Mouse (Mus musculus) liver, postnatal 0 days (tissue): ENCODE data around the gene Ptpn14. TPM values are rescaled to one million over a fixed set of nuclear protein-coding genes. Genes with fewer than 3 reads are reported as not detected.

Source experiments
- ATAC-seq: fragments of 200-750 bp; cut with Nextera tagmentation; 2 replicates; pipeline ENCODE4 v1.8.0; 2017; ENCODE audit warnings: mild to moderate bottlenecking, moderate library complexity
- DNase-seq: peaks from one replicate; pipeline ENCODE4 v3.0.0-alpha.2; 2016
- H3K27ac ChIP-seq: fragments of 300-500 bp; sonication (generic); 2 replicates; pipeline ENCODE4 v1.5.1; 2014; ENCODE audit warnings: antibody characterized with exemption, moderate library complexity, mild to moderate bottlenecking, low read depth
- H3K27me3 ChIP-seq: fragments of 300-500 bp; sonication (generic); 2 replicates; pipeline ENCODE4 v1.6.1; 2014; ENCODE audit warnings: low read length, control low read depth, mixed read lengths; ENCODE audit not compliant: insufficient read depth
- H3K36me3 ChIP-seq: fragments of 300-500 bp; sonication (generic); replicated peaks from 2 replicates; pipeline ENCODE4 v1.6.1; 2014; ENCODE audit warnings: mild to moderate bottlenecking, control low read depth, low read length, moderate library complexity, mixed read lengths; ENCODE audit not compliant: insufficient read depth
- H3K4me1 ChIP-seq: fragments of 300-500 bp; sonication (generic); 2 replicates; pipeline ENCODE4 v1.6.1; 2014; ENCODE audit warnings: antibody characterized with exemption, mild to moderate bottlenecking, control low read depth; ENCODE audit not compliant: insufficient read depth
- H3K4me2 ChIP-seq: fragments of 300-500 bp; sonication (generic); 2 replicates; pipeline ENCODE4 v1.6.1; 2014; ENCODE audit warnings: low read depth, mild to moderate bottlenecking, low read length, moderate library complexity, mixed read lengths
- H3K4me3 ChIP-seq: fragments of 300-500 bp; sonication (generic); 2 replicates; pipeline ENCODE4 v1.5.1; 2014; ENCODE audit warnings: low read depth, low read length
- H3K9ac ChIP-seq: fragments of 300-500 bp; sonication (generic); replicated peaks from 2 replicates; pipeline ENCODE4 v1.6.1; 2014; ENCODE audit warnings: mild to moderate bottlenecking, moderate library complexity
- H3K9me3 ChIP-seq: fragments of 300-500 bp; sonication (generic); 2 replicates; pipeline ENCODE4 v1.6.1; 2016; ENCODE audit warnings: mild to moderate bottlenecking, control low read depth, low read length, mixed read lengths
- CTCF ChIP-seq: sonication (generic); IDR thresholded peaks from 2 replicates; pipeline ENCODE4 v1.5.1; 2016; ENCODE audit warnings: antibody characterized with exemption, low read depth
- EP300 ChIP-seq: IDR thresholded peaks from 2 replicates; pipeline ENCODE4 v1.6.1; 2016; ENCODE audit warnings: antibody characterized with exemption, low read depth, mild to moderate bottlenecking
- WGBS: fragments of 180-500 bp; shearing (Covaris S2); extraction: QIAGEN DNeasy Blood & Tissue Kit; methylation state at CpG from one replicate; pipeline ENCODE4 v1.1.7; 2014; ENCODE audit not compliant: insufficient replicate concordance; 5-methylcytosine and 5-hydroxymethylcytosine counted together
- polyA plus RNA-seq: library from polyadenylated mRNA; unstranded; fragments of >200 nt; fragmentation: Nextera tagmentation; extraction: Ambion mirVana; gene quantifications from 2 replicates; pipeline ENCODE4 v1.2.1, GENCODE M21; 2015

The Ptpn14 gene
- polyA plus RNA-seq, 1 experiment from 2014 or later: 0.33 TPM

- DNase-seq (peak; percentile 75), ATAC-seq (0 out of 2 replicates have a peak, but pooled peaks have one; percentile 44)
- Histone ChIP-seq H3K27ac (no peak overlapping the region), H3K4me1 (0 out of 2 replicates have a peak, but pooled peaks cover 3% of the 10 kb centered on the region), H3K4me3 (no peak overlapping the region), H3K4me2 (no peak overlapping the region), H3K36me3 (no peaks in the 10 kb centered on the region), H3K9me3 (no peaks in the 10 kb centered on the region), H3K9ac (no peak overlapping the region), H3K27me3 (no peaks in the 10 kb centered on the region)
- TF ChIP-seq CTCF (peak; percentile 88), EP300 (no peak)
- WGBS: under 1% methylated on average over 6 of the region's 6 CpGs
Observed at GRCm38 (mm10) chr1:189700990-189701389, 27.1 kb upstream of the Ptpn14 start.

GRCm38 (mm10) chr1:189703156-189703555 lies 24.9 kb upstream of the Ptpn14 start:
- ATAC-seq: no peak
- no peak for DNase-seq
- H3K4me3 ChIP-seq: no peak overlapping the region
- no peak overlapping the region for H3K9ac ChIP-seq
- H3K4me2 ChIP-seq: no peak overlapping the region
- no peaks in the 10 kb centered on the region for H3K9me3 ChIP-seq
- H3K36me3 ChIP-seq: no peaks in the 10 kb centered on the region
- TF ChIP-seq EP300: no peak
- TF ChIP-seq CTCF: peak; percentile 45
- 52% methylated on average over 7 of the region's 7 CpGs for WGBS
- 0 out of 2 replicates have a peak, but pooled peaks cover 4% of the 10 kb centered on the region for H3K4me1 ChIP-seq
- no peaks in the 10 kb centered on the region for H3K27me3 ChIP-seq
- no peak overlapping the region for H3K27ac ChIP-seq

- DNase-seq (no peak), ATAC-seq (no peak)
- TF ChIP-seq CTCF: no peak
- no peak for TF ChIP-seq EP300
- no peaks in the 10 kb centered on the region for H3K36me3 ChIP-seq
- 65% methylated on average over 7 of the region's 7 CpGs for WGBS
- H3K4me2 ChIP-seq: no peak overlapping the region
- no peak overlapping the region for H3K4me3 ChIP-seq
- H3K9me3 ChIP-seq: no peaks in the 10 kb centered on the region
- no peak overlapping the region for H3K9ac ChIP-seq
- H3K4me1 ChIP-seq: 0 out of 2 replicates have a peak, but pooled peaks cover 4% of the 10 kb centered on the region
- no peak overlapping the region for H3K27ac ChIP-seq
- no peaks in the 10 kb centered on the region for H3K27me3 ChIP-seq
Observed at GRCm38 (mm10) chr1:189703591-189703990, 24.5 kb upstream of the Ptpn14 start.

- Histone ChIP-seq H3K4me2 (no peak overlapping the region), H3K9ac (no peak overlapping the region), H3K4me3 (no peak overlapping the region), H3K36me3 (no peaks in the 10 kb centered on the region), H3K27ac (no peak overlapping the region), H3K4me1 (0 out of 2 replicates have a peak, but pooled peaks cover 4% of the 10 kb centered on the region), H3K27me3 (0 out of 2 replicates have a peak, but pooled peaks cover 2% of the 10 kb centered on the region), H3K9me3 (no peaks in the 10 kb centered on the region)
- no peak for ATAC-seq
- WGBS: 62% methylated on average over 12 of the region's 12 CpGs
- TF ChIP-seq EP300: no peak
- TF ChIP-seq CTCF: no peak
- no peak for DNase-seq
Observed at GRCm38 (mm10) chr1:189706040-189706645, 21.9 kb upstream of the Ptpn14 start.

- no peak overlapping the region for H3K4me3 ChIP-seq
- no peak overlapping the region for H3K9ac ChIP-seq
- H3K27me3 ChIP-seq: 0 out of 2 replicates have a peak, but pooled peaks cover 2% of the 10 kb centered on the region
- ATAC-seq (no peak), DNase-seq (no peak)
- no peaks in the 10 kb centered on the region for H3K9me3 ChIP-seq
- no peak overlapping the region for H3K4me2 ChIP-seq
- H3K27ac ChIP-seq: no peak overlapping the region
- H3K36me3 ChIP-seq: no peaks in the 10 kb centered on the region
- 0 out of 2 replicates have a peak, but pooled peaks cover 4% of the 10 kb centered on the region for H3K4me1 ChIP-seq
- TF ChIP-seq EP300: no peak
- no peak for TF ChIP-seq CTCF
Observed at GRCm38 (mm10) chr1:189707014-189707413, 21.1 kb upstream of the Ptpn14 start.

GRCm38 (mm10) chr1:189707419-189707818 lies 20.6 kb upstream of the Ptpn14 start:
- DNase-seq (no peak), ATAC-seq (no peak)
- H3K27ac ChIP-seq: no peak overlapping the region
- H3K36me3 ChIP-seq: no peaks in the 10 kb centered on the region
- 43% methylated on average over 5 of the region's 5 CpGs for WGBS
- no peak overlapping the region for H3K4me2 ChIP-seq
- no peak overlapping the region for H3K9ac ChIP-seq
- no peaks in the 10 kb centered on the region for H3K9me3 ChIP-seq
- TF ChIP-seq EP300: no peak
- no peak for TF ChIP-seq CTCF
- H3K4me1 ChIP-seq: 0 out of 2 replicates have a peak, but pooled peaks cover 4% of the 10 kb centered on the region
- no peak overlapping the region for H3K4me3 ChIP-seq
- 0 out of 2 replicates have a peak, but pooled peaks cover 2% of the 10 kb centered on the region for H3K27me3 ChIP-seq
